Mouse (Mus musculus) limb, embryonic 10.5 days (tissue): ENCODE results near the gene Rtp4. TPM values are rescaled to one million over a fixed set of nuclear protein-coding genes. Genes with fewer than 3 reads are reported as not detected.

ENCODE experiments used
- DNase-seq: peaks from one replicate; pipeline ENCODE4 v3.0.0-alpha.2; 2017; ENCODE audit warnings: low spot score
- H3K27ac ChIP-seq: fragments of 300-500 bp; sonication (generic); 2 replicates; pipeline ENCODE4 v1.5.1; 2016; ENCODE audit warnings: mild to moderate bottlenecking
- H3K27me3 ChIP-seq: fragments of 300-500 bp; sonication (generic); 2 replicates; pipeline ENCODE4 v1.6.1; 2016; ENCODE audit warnings: low read depth, mild to moderate bottlenecking; ENCODE audit not compliant: poor library complexity, severe bottlenecking
- H3K36me3 ChIP-seq: fragments of 300-500 bp; sonication (generic); 2 replicates; pipeline ENCODE4 v1.6.1; 2016; ENCODE audit warnings: mild to moderate bottlenecking, moderate library complexity
- H3K4me1 ChIP-seq: fragments of 300-500 bp; sonication (generic); 2 replicates; pipeline ENCODE4 v1.6.1; 2016
- H3K4me3 ChIP-seq: fragments of 300-500 bp; sonication (generic); 2 replicates; pipeline ENCODE4 v1.5.1; 2016; ENCODE audit warnings: mild to moderate bottlenecking, moderate library complexity
- H3K9me3 ChIP-seq: fragments of 300-500 bp; sonication (generic); replicated peaks from 2 replicates; pipeline ENCODE4 v1.6.1; 2016; ENCODE audit warnings: mild to moderate bottlenecking
- WGBS: fragments of 180-500 bp; shearing (Covaris S2); methylation state at CpG from one replicate; pipeline ENCODE4 v1.1.7; 2016; 5-methylcytosine and 5-hydroxymethylcytosine counted together
- polyA plus RNA-seq: library from polyadenylated mRNA; unstranded; fragments of >200 nt; fragmentation: Nextera tagmentation; extraction: Ambion mirVana; gene quantifications from 2 replicates; pipeline ENCODE4 v1.2.1, GENCODE M21; 2016

Gene Rtp4
- polyA plus RNA-seq, 1 experiment from 2014 or later, result 0.98 TPM

GRCm38 (mm10) chr16:23517754-23518566, 2.1 kb upstream of the Rtp4 start:
- H3K27me3 ChIP-seq, result 0 out of 2 replicates have a peak, but pooled peaks cover 4% of the 10 kb centered on the region
- peak overlapping the region; percentile 36; the same call in 1 of the 2 replicates for H3K27ac ChIP-seq
- H3K4me3 ChIP-seq, result no peak overlapping the region
- WGBS, result 71% methylated on average over 20 of the region's 20 CpGs
- peaks cover 42% of the 10 kb centered on the region for H3K4me1 ChIP-seq
- H3K36me3 ChIP-seq, result no peaks in the 10 kb centered on the region
- DNase-seq, result no peak
- no peaks in the 10 kb centered on the region for H3K9me3 ChIP-seq

GRCm38 (mm10) chr16:23518567-23519369, 1.3 kb upstream of the Rtp4 start:
- Histone ChIP-seq H3K27me3 (0 out of 2 replicates have a peak, but pooled peaks cover 4% of the 10 kb centered on the region), H3K36me3 (no peaks in the 10 kb centered on the region), H3K4me3 (no peak overlapping the region), H3K27ac (no peak overlapping the region), H3K4me1 (peaks cover 46% of the 10 kb centered on the region), H3K9me3 (no peaks in the 10 kb centered on the region)
- WGBS, result 84% methylated on average over 10 of the region's 10 CpGs
- no peak for DNase-seq

DNA sequence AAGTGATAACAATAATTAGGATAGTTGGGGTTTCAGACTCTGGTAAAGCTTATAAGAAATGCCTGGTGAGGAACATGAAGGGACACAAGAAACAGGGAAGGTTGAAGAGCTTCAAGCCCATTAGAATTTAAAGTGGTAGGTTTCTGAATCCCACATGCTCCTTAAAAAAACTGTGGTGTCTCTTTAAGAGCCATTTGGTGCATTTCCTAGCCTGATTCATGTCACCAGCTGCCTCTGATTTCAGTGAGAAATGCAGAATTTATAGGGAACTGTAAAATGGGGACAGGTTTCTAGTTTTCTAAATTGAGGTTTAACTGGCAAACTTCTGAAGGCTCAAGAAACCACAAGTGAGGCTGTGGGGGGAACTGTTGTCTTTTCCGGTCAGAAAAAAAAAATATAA, 320 bp upstream of the Rtp4 start:
- H3K4me1 ChIP-seq, result peaks cover 47% of the 10 kb centered on the region
- H3K9me3 ChIP-seq, result no peaks in the 10 kb centered on the region
- H3K4me3 ChIP-seq, result peak overlapping the region; percentile 49
- H3K36me3 ChIP-seq, result no peaks in the 10 kb centered on the region
- H3K27me3 ChIP-seq, result 0 out of 2 replicates have a peak, but pooled peaks cover 4% of the 10 kb centered on the region
- 0% methylated on average over 1 of the region's 1 CpGs for WGBS
- peak overlapping the region; percentile 79 for H3K27ac ChIP-seq
- DNase-seq, result no peak

DNA sequence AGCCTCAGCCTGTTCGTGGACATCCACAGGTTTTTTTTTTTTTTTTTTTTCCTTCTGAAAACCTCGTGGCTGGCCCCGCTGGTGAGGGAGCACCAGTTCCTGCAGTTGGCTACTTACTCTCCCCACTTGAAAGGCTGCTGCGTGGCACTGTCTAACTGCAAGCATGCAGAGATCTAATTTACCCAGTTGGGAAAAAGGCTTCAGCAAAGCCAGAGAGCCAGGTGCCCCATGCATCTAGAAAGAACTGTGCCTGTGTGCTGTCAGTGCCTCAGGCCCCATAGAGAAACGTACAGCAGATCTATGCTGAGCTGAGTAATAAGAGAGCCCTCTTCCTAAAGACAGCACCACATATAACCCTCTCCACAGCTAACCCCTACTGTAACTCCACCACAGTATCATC, 1.0 kb downstream of the Rtp4 start:
- DNase-seq, result no peak
- H3K27me3 ChIP-seq, result 0 out of 2 replicates have a peak, but pooled peaks cover 4% of the 10 kb centered on the region
- no peak overlapping the region for H3K4me3 ChIP-seq
- H3K27ac ChIP-seq, result peak overlapping the region; percentile 79; the same call in 1 of the 2 replicates
- no peaks in the 10 kb centered on the region for H3K36me3 ChIP-seq
- H3K4me1 ChIP-seq, result peaks cover 47% of the 10 kb centered on the region
- no peaks in the 10 kb centered on the region for H3K9me3 ChIP-seq
- WGBS, result 15% methylated on average over 5 of the region's 5 CpGs

DNA sequence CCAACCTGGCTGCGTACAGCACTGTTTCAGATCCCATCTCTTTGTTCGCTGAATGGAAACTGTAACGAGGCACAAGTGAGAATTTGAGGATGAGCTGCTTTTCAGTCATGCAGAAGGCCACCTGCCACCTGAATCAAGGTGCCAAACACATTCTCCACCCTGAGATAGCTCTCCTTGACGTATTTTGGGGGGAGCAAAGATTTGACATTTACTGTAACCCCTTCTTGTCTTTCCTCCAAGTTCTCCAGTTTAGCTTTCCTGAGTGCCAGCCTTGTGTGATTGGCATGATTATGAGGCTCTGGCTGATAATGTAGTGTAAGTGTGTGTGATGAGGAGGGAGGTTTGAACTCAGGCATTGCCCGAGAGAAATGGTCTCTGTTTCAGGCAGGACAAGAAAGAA, 2.0 kb downstream of the Rtp4 start:
- H3K27me3 ChIP-seq, result 0 out of 2 replicates have a peak, but pooled peaks cover 4% of the 10 kb centered on the region
- no peaks in the 10 kb centered on the region for H3K9me3 ChIP-seq
- WGBS, result 74% methylated on average over 5 of the region's 5 CpGs
- DNase-seq, result no peak
- H3K27ac ChIP-seq, result no peak overlapping the region
- no peak overlapping the region for H3K4me3 ChIP-seq
- H3K4me1 ChIP-seq, result peaks cover 47% of the 10 kb centered on the region
- H3K36me3 ChIP-seq, result no peaks in the 10 kb centered on the region

- H3K9me3 ChIP-seq, result no peaks in the 10 kb centered on the region
- 89% methylated on average over 4 of the region's 4 CpGs for WGBS
- H3K36me3 ChIP-seq, result no peaks in the 10 kb centered on the region
- H3K27me3 ChIP-seq, result no peaks in the 10 kb centered on the region
- no peak overlapping the region for H3K27ac ChIP-seq
- H3K4me3 ChIP-seq, result no peak overlapping the region
- no peak for DNase-seq
- H3K4me1 ChIP-seq, result no peaks in the 10 kb centered on the region
Observed at GRCm38 (mm10) chr16:23529186-23529585, 9.1 kb downstream of the Rtp4 start.

DNA sequence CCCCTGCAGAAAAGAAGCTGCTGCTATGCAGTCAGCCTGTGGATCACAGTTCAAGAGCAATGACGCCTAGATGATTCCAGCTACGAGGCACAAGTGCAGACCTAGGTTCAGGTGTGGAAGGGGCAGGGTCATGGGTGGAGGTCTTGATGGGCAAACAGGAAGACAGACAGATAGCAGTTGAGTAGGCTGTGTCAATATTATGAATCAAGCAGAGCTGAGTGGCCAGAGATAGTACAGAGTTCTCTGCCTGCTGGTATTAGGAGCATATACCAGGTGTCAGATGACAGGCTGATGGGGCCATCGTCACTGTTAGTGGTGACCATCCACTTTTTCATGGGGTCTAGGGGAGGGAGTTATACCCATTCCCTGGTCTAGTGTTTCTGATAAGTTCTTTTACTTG, 13.6 kb downstream of the Rtp4 start:
- no peaks in the 10 kb centered on the region for H3K36me3 ChIP-seq
- WGBS, result 76% methylated on average over 3 of the region's 3 CpGs
- no peaks in the 10 kb centered on the region for H3K9me3 ChIP-seq
- no peak overlapping the region for H3K4me3 ChIP-seq
- no peaks in the 10 kb centered on the region for H3K27me3 ChIP-seq
- H3K27ac ChIP-seq, result no peak overlapping the region
- DNase-seq, result no peak
- no peaks in the 10 kb centered on the region for H3K4me1 ChIP-seq

GRCm38 (mm10) chr16:23541046-23541445, 21.0 kb downstream of the Rtp4 start:
- Histone ChIP-seq H3K27me3 (no peaks in the 10 kb centered on the region), H3K27ac (no peak overlapping the region), H3K4me1 (peaks cover 9% of the 10 kb centered on the region; the same call in 1 of the 2 replicates), H3K36me3 (no peaks in the 10 kb centered on the region), H3K9me3 (no peaks in the 10 kb centered on the region), H3K4me3 (no peak overlapping the region)
- 70% methylated on average over 4 of the region's 4 CpGs for WGBS
- DNase-seq, result peak; percentile 16

DNA sequence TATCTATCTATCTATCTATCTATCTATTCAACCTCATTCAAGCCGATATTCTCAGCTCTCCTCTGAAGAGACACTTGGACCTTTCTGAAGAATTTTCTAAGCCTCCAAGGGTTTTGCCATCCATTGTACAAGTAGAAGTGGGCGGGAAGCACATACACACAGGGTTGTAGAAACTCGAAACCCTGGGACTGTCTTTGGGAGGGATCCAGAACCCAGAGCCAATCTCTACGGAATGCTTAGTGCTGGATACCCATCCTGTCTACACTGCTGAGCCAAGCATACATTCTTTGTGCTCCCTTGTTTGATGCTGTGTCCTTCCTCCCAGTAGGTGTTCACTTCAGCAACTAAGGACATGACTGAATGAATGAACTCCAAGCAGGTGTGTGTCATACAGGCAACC, 22.8 kb downstream of the Rtp4 start:
- Histone ChIP-seq H3K36me3 (no peaks in the 10 kb centered on the region), H3K4me1 (peaks cover 9% of the 10 kb centered on the region; the same call in 1 of the 2 replicates), H3K27ac (no peak overlapping the region), H3K4me3 (no peak overlapping the region), H3K9me3 (no peaks in the 10 kb centered on the region), H3K27me3 (no peaks in the 10 kb centered on the region)
- 88% methylated on average over 4 of the region's 4 CpGs for WGBS
- peak; percentile 24 for DNase-seq

GRCm38 (mm10) chr16:23544361-23544760, 24.3 kb downstream of the Rtp4 start:
- 70% methylated on average over 7 of the region's 7 CpGs for WGBS
- no peak overlapping the region for H3K4me3 ChIP-seq
- H3K27ac ChIP-seq, result no peak overlapping the region
- no peaks in the 10 kb centered on the region for H3K27me3 ChIP-seq
- no peaks in the 10 kb centered on the region for H3K9me3 ChIP-seq
- peaks cover 9% of the 10 kb centered on the region; the same call in 1 of the 2 replicates for H3K4me1 ChIP-seq
- peak; percentile 15 for DNase-seq
- H3K36me3 ChIP-seq, result no peaks in the 10 kb centered on the region

- Histone ChIP-seq H3K4me1 (peaks cover 4% of the 10 kb centered on the region; the same call in 1 of the 2 replicates), H3K27ac (no peak overlapping the region), H3K4me3 (no peak overlapping the region), H3K36me3 (no peaks in the 10 kb centered on the region), H3K9me3 (no peaks in the 10 kb centered on the region), H3K27me3 (no peaks in the 10 kb centered on the region)
- no peak for DNase-seq
- WGBS, result 86% methylated on average over 4 of the region's 4 CpGs
Observed at GRCm38 (mm10) chr16:23547783-23548182, 27.7 kb downstream of the Rtp4 start.

DNA sequence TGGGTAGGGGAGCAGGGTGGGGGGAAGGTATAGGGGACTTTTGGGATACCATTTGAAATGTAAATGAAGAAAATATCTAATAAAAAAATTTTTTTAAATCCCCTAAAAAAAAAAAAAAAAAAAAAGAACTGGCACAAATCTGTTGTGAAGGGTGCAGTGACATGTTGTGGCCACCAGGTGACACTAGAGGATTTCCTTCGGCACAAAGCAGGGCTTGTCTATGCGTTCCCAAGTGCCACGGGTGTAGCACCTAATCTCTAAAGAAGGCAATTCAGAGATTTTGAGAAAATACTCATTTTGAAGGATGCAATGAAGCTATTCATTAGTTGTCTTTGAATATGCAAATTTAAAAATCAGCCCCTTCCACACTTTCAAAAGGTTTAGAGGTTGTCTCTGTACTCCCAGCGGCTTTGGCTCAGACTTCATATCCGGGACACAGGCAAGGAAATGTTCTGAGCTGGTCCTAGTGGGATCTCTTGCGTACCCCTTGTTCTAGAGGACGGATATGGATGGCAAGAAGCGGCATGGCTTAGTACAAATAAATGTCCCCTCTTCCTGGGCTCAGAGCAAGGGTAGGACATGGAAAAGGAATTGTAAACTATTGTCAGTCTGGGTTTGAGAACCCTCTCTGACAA, 30.4 kb downstream of the Rtp4 start:
- 52% methylated on average over 8 of the region's 8 CpGs for WGBS
- DNase-seq, result peak; percentile 47
- no peak overlapping the region for H3K27ac ChIP-seq
- no peaks in the 10 kb centered on the region for H3K9me3 ChIP-seq
- H3K27me3 ChIP-seq, result no peaks in the 10 kb centered on the region
- H3K36me3 ChIP-seq, result no peaks in the 10 kb centered on the region
- H3K4me3 ChIP-seq, result no peak overlapping the region
- no peaks in the 10 kb centered on the region for H3K4me1 ChIP-seq
